Mouse (Mus musculus): Measurements from ENCODE around the gene Ggct. TPM values are rescaled to one million over a fixed set of nuclear protein-coding genes. Genes with fewer than 3 reads are reported as not detected.

Ggct gene
- total RNA-seq, 1 experiment = 25.4 TPM

GRCm38 (mm10) chr6:55037799-55038670 is 45.3 kb upstream of the Ggct start, which contains the start of gene Gars:
Gene Gars, plus strand, starts transcription at chr6:55038007.
- no peaks in the 10 kb centered on the region for H3K9me3 ChIP-seq (ENCODE audit: control insufficient read depth, insufficient read depth, low read depth, low read length)
- TF ChIP-seq CHD2 (IDR thresholded peaks at IDR 0.05; ENCODE audit: low read depth, low read length) (no peak), ZC3H11A (IDR thresholded peaks at IDR 0.05; ENCODE audit: borderline replicate concordance, low read depth, low read length) (peak; percentile 97), HCFC1 (IDR thresholded peaks at IDR 0.05; ENCODE audit: borderline replicate concordance, insufficient read depth, low read length) (peak; percentile 59; the same call in 1 of the 2 replicates)
- peaks cover 8% of the 10 kb centered on the region; the same call in 1 of the 2 replicates for H3K36me3 ChIP-seq (ENCODE audit: control insufficient read depth, insufficient read depth, low read length, poor library complexity, severe bottlenecking)
- in situ Hi-C loops (cut with MboI; ENCODE audit: low sequenced_read_pairs in 2 of 2, unreplicated experiment in 2 of 2) = no loop called here
- peak; percentile 60 for DNase-seq (ENCODE audit: low read depth, low spot score)
- peak within 1 kb of the TSS; percentile 91 to 95 for H3K4me3 ChIP-seq (ENCODE audit: insufficient read depth in 1 of 2, low read depth in 1 of 2, low read length in 2 of 2, poor library complexity in 1 of 2, severe bottlenecking in 1 of 2)
- peak within 1 kb of the TSS; percentile 98 for H3K9ac ChIP-seq (ENCODE audit: insufficient read depth, low read depth, low read length, poor library complexity, severe bottlenecking)
- H3K4me1 ChIP-seq (ENCODE audit: control insufficient read depth in 2 of 2, insufficient read depth in 2 of 2, low read length in 2 of 2, poor library complexity in 1 of 2) = peaks cover 0 to 3% of the 10 kb centered on the region in 2 experiments; a peak in 1 of 4 replicates
- peak within 1 kb of the TSS; percentile 81 for H3K27ac ChIP-seq (ENCODE audit: insufficient read depth, low read depth, low read length, poor library complexity, severe bottlenecking)

GRCm38 (mm10) chr6:55036731-55037130 is 44.0 kb upstream of the Ggct start:
- Histone ChIP-seq H3K4me1 (ENCODE audit: control insufficient read depth in 2 of 2, insufficient read depth in 2 of 2, low read length in 2 of 2, poor library complexity in 1 of 2) (peaks cover 0 to 3% of the 10 kb centered on the region in 2 experiments; a peak in 1 of 4 replicates), H3K36me3 (ENCODE audit: control insufficient read depth, insufficient read depth, low read length, poor library complexity, severe bottlenecking) (peaks cover 6% of the 10 kb centered on the region; the same call in 1 of the 2 replicates), H3K9me3 (ENCODE audit: control insufficient read depth, insufficient read depth, low read depth, low read length) (no peaks in the 10 kb centered on the region), H3K4me3 (ENCODE audit: insufficient read depth in 1 of 2, low read depth in 1 of 2, low read length in 2 of 2, poor library complexity in 1 of 2, severe bottlenecking in 1 of 2) (no peak overlapping the region), H3K27ac (ENCODE audit: insufficient read depth, low read depth, low read length, poor library complexity, severe bottlenecking) (no peak overlapping the region), H3K9ac (ENCODE audit: insufficient read depth, low read depth, low read length, poor library complexity, severe bottlenecking) (no peak overlapping the region)
- in situ Hi-C loops (cut with MboI; ENCODE audit: low sequenced_read_pairs in 2 of 2, unreplicated experiment in 2 of 2) = no loop called here
- TF ChIP-seq HCFC1 (IDR thresholded peaks at IDR 0.05; ENCODE audit: borderline replicate concordance, insufficient read depth, low read length) (no peak), ZC3H11A (IDR thresholded peaks at IDR 0.05; ENCODE audit: borderline replicate concordance, low read depth, low read length) (no peak), MAFK (IDR thresholded peaks at IDR 0.05; ENCODE audit: insufficient read depth, low read depth, low read length) (no peak), CHD2 (IDR thresholded peaks at IDR 0.05; ENCODE audit: low read depth, low read length) (no peak), ZNF384 (IDR thresholded peaks at IDR 0.05; ENCODE audit: low read depth, low read length) (no peak)
- DNase-seq (ENCODE audit: low read depth, low spot score) = no peak

GRCm38 (mm10) chr6:55027642-55028041 is 34.9 kb upstream of the Ggct start:
- no peaks in the 10 kb centered on the region for H3K36me3 ChIP-seq (ENCODE audit: control insufficient read depth, insufficient read depth, low read length, poor library complexity, severe bottlenecking)
- H3K9ac ChIP-seq (ENCODE audit: insufficient read depth, low read depth, low read length, poor library complexity, severe bottlenecking) = no peak overlapping the region
- no peaks in the 10 kb centered on the region for H3K9me3 ChIP-seq (ENCODE audit: control insufficient read depth, insufficient read depth, low read depth, low read length)
- no peak for TF ChIP-seq MAFK (IDR thresholded peaks at IDR 0.05; ENCODE audit: insufficient read depth, low read depth, low read length)
- TF ChIP-seq ZNF384 (IDR thresholded peaks at IDR 0.05; ENCODE audit: low read depth, low read length) = no peak
- TF ChIP-seq HCFC1 (IDR thresholded peaks at IDR 0.05; ENCODE audit: borderline replicate concordance, insufficient read depth, low read length) = no peak
- TF ChIP-seq CHD2 (IDR thresholded peaks at IDR 0.05; ENCODE audit: low read depth, low read length) = no peak
- TF ChIP-seq ZC3H11A (IDR thresholded peaks at IDR 0.05; ENCODE audit: borderline replicate concordance, low read depth, low read length) = no peak
- in situ Hi-C loops (cut with MboI; ENCODE audit: low sequenced_read_pairs in 2 of 2, unreplicated experiment in 2 of 2) = no loop called here
- H3K4me1 ChIP-seq (ENCODE audit: control insufficient read depth in 2 of 2, insufficient read depth in 2 of 2, low read length in 2 of 2, poor library complexity in 1 of 2) = peaks cover 0 to 2% of the 10 kb centered on the region in 2 experiments; a peak in 1 of 4 replicates
- no peak overlapping the region for H3K4me3 ChIP-seq (ENCODE audit: insufficient read depth in 1 of 2, low read depth in 1 of 2, low read length in 2 of 2, poor library complexity in 1 of 2, severe bottlenecking in 1 of 2)
- H3K27ac ChIP-seq (ENCODE audit: insufficient read depth, low read depth, low read length, poor library complexity, severe bottlenecking) = no peak overlapping the region
- no peak for DNase-seq (ENCODE audit: low read depth, low spot score)

- H3K4me3 ChIP-seq (ENCODE audit: insufficient read depth in 1 of 2, low read depth in 1 of 2, low read length in 2 of 2, poor library complexity in 1 of 2, severe bottlenecking in 1 of 2) = no peak overlapping the region
- no peak overlapping the region for H3K27ac ChIP-seq (ENCODE audit: insufficient read depth, low read depth, low read length, poor library complexity, severe bottlenecking)
- in situ Hi-C loops (cut with MboI; ENCODE audit: low sequenced_read_pairs in 2 of 2, unreplicated experiment in 2 of 2) = no loop called here
- no peaks in the 10 kb centered on the region for H3K36me3 ChIP-seq (ENCODE audit: control insufficient read depth, insufficient read depth, low read length, poor library complexity, severe bottlenecking)
- no peak overlapping the region for H3K9ac ChIP-seq (ENCODE audit: insufficient read depth, low read depth, low read length, poor library complexity, severe bottlenecking)
- no peak for TF ChIP-seq MAFK (IDR thresholded peaks at IDR 0.05; ENCODE audit: insufficient read depth, low read depth, low read length)
- no peak for TF ChIP-seq ZC3H11A (IDR thresholded peaks at IDR 0.05; ENCODE audit: borderline replicate concordance, low read depth, low read length)
- no peak for TF ChIP-seq ZNF384 (IDR thresholded peaks at IDR 0.05; ENCODE audit: low read depth, low read length)
- TF ChIP-seq HCFC1 (IDR thresholded peaks at IDR 0.05; ENCODE audit: borderline replicate concordance, insufficient read depth, low read length) = no peak
- no peak for TF ChIP-seq CHD2 (IDR thresholded peaks at IDR 0.05; ENCODE audit: low read depth, low read length)
- no peak for DNase-seq (ENCODE audit: low read depth, low spot score)
- H3K4me1 ChIP-seq (ENCODE audit: control insufficient read depth in 2 of 2, insufficient read depth in 2 of 2, low read length in 2 of 2, poor library complexity in 1 of 2) = peaks cover 0 to 9% of the 10 kb centered on the region in 2 experiments; a peak in 2 of 4 replicates
- H3K9me3 ChIP-seq (ENCODE audit: control insufficient read depth, insufficient read depth, low read depth, low read length) = no peaks in the 10 kb centered on the region
Measured at GRCm38 (mm10) chr6:55021806-55022205, 29.1 kb upstream of the Ggct start.

All from ES-E14 (cell line).